16 mouse cellular contexts compared by ENCODE assay signal in genomic region chr7:99174006-99174405, GRCm38 (mm10). TPM values are rescaled to one million over a fixed set of nuclear protein-coding genes. Genes with fewer than 3 reads are reported as not detected.
"Had no signal": no experiment of that assay in that cellular context is flagged by ENCODE, and none has a peak within 500 bp of the region (broad histone marks: within the 10 kb centered on the region; RNA-seq: fewer than 3 reads in every experiment).

No protein-coding gene starts in this region.

- H3K9ac ChIP-seq: intestine, embryonic 15.5 days; limb, embryonic 13.5 days; liver, embryonic 14.5 days; lung, embryonic 14.5 days; midbrain, embryonic 12.5 days; neural tube, embryonic 13.5 days; stomach, embryonic 15.5 days had no signal

- ATAC-seq: intestine, embryonic 15.5 days; midbrain, embryonic 16.5 days had no signal

- DNase-seq: kidney, adult 8-10 months; kidney, postnatal 25 days; layer of hippocampus, adult 9-11 months; layer of hippocampus, postnatal 36 days; lung, embryonic 14.5 days; lung, postnatal 10 days; retina, postnatal 1 day; thymus, postnatal 36 days had no signal

- H3K27me3 ChIP-seq: intestine, embryonic 15.5 days; limb, embryonic 13.5 days; midbrain, embryonic 12.5 days; neural tube, embryonic 13.5 days; stomach, embryonic 15.5 days had no signal

- H3K4me1 ChIP-seq: neural tube, embryonic 13.5 days had no signal

- H3K9me3 ChIP-seq: intestine, embryonic 15.5 days; limb, embryonic 13.5 days; midbrain, embryonic 12.5 days; neural tube, embryonic 13.5 days; stomach, embryonic 15.5 days had no signal

- H3K4me2 ChIP-seq: intestine, embryonic 15.5 days; limb, embryonic 13.5 days; lung, embryonic 14.5 days; midbrain, embryonic 12.5 days; neural tube, embryonic 13.5 days; stomach, embryonic 15.5 days had no signal

- H3K36me3 ChIP-seq: intestine, embryonic 15.5 days; limb, embryonic 13.5 days; midbrain, embryonic 12.5 days; neural tube, embryonic 13.5 days; stomach, embryonic 15.5 days had no signal

- H3K27ac ChIP-seq: intestine, embryonic 15.5 days; limb, embryonic 13.5 days; liver, embryonic 14.5 days; midbrain, embryonic 12.5 days; neural tube, embryonic 13.5 days; stomach, embryonic 15.5 days had no signal

- H3K4me3 ChIP-seq: intestine, embryonic 15.5 days; limb, embryonic 13.5 days; midbrain, embryonic 12.5 days; neural tube, embryonic 13.5 days; stomach, embryonic 15.5 days had no signal

RNA-seq across cellular contexts. Expression of gene Dgat2, which starts 8.5 kb away (rescaled TPM):
- total RNA-seq: megakaryocyte-erythroid progenitor cell, adult 5-6 weeks had no signal
